Mouse (Mus musculus) midbrain, embryonic 16.5 days (tissue): ENCODE results near the gene Dll4. TPM values are rescaled to one million over a fixed set of nuclear protein-coding genes. Genes with fewer than 3 reads are reported as not detected.

Experiments
- ATAC-seq: fragments of 200-750 bp; cut with Nextera tagmentation; 2 replicates; pipeline ENCODE4 v1.8.0; 2017; ENCODE audit warnings: moderate TSS enrichment
- H3K27ac ChIP-seq: fragments of 300-500 bp; sonication (generic); 2 replicates; pipeline ENCODE4 v1.5.1; 2014; ENCODE audit warnings: mild to moderate bottlenecking, low read length, mixed read lengths
- H3K27me3 ChIP-seq: fragments of 300-500 bp; sonication (generic); 2 replicates; pipeline ENCODE4 v1.6.1; 2014; ENCODE audit warnings: low read depth, low read length, mixed read lengths; ENCODE audit not compliant: control insufficient read depth, insufficient read depth
- H3K36me3 ChIP-seq: fragments of 300-500 bp; sonication (generic); 2 replicates; pipeline ENCODE4 v1.6.1; 2014; ENCODE audit warnings: mild to moderate bottlenecking, low read length, moderate library complexity, mixed read lengths; ENCODE audit not compliant: control insufficient read depth, insufficient read depth
- H3K4me1 ChIP-seq: fragments of 300-500 bp; sonication (generic); 2 replicates; pipeline ENCODE4 v1.6.1; 2014; ENCODE audit warnings: mild to moderate bottlenecking, low read length, mixed read lengths; ENCODE audit not compliant: control insufficient read depth, insufficient read depth
- H3K4me2 ChIP-seq: fragments of 300-500 bp; sonication (generic); 2 replicates; pipeline ENCODE4 v1.6.1; 2014; ENCODE audit warnings: mild to moderate bottlenecking, low read length, mixed read lengths
- H3K4me3 ChIP-seq: fragments of 300-500 bp; sonication (generic); 2 replicates; pipeline ENCODE4 v1.5.1; 2014; ENCODE audit warnings: low read depth, mild to moderate bottlenecking, low read length, moderate library complexity, mixed read lengths
- H3K9ac ChIP-seq: fragments of 300-500 bp; sonication (generic); 2 replicates; pipeline ENCODE4 v1.6.1; 2014; ENCODE audit warnings: low read depth, low read length, mixed read lengths
- H3K9me3 ChIP-seq: fragments of 300-500 bp; sonication (generic); replicated peaks from 2 replicates; pipeline ENCODE4 v1.6.1; 2014; ENCODE audit warnings: mild to moderate bottlenecking, low read length, mixed read lengths; ENCODE audit not compliant: control insufficient read depth, poor library complexity, severe bottlenecking
- WGBS: fragments of 180-500 bp; shearing (Covaris S2); extraction: QIAGEN DNeasy Blood & Tissue Kit; methylation state at CpG from one replicate; pipeline ENCODE4 v1.1.7; 2014; 5-methylcytosine and 5-hydroxymethylcytosine counted together
- polyA plus RNA-seq: library from polyadenylated mRNA; unstranded; fragments of >200 nt; fragmentation: Nextera tagmentation; extraction: Ambion mirVana; gene quantifications from 2 replicates; pipeline ENCODE4 v1.2.1, GENCODE M21; 2015

Gene Dll4
- polyA plus RNA-seq, 1 experiment from 2014 or later: 4.4 TPM

DNA sequence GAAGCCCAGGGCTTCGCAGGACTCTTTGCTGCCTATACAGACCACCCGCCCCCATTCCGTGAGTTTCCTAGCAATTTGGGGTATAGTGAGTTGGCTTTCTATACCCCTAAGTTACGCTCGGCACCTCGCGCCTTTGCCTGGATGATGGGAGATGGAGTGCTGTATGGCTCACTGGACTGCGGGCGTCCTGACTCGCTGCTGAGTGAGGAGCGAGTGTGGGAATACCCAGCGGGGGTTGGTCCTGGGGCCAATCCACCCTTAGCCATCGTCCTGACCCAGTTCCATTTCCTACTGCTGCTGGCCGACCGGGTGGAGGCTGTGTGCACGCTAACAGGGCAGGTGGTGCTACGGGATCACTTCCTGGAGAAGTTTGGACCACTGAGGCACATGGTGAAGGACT is 32.3 kb upstream of the Dll4 start:
- no peak overlapping the region for H3K4me3 ChIP-seq
- peaks cover 13% of the 10 kb centered on the region for H3K4me1 ChIP-seq
- H3K27ac ChIP-seq: no peak overlapping the region
- ATAC-seq: no peak
- H3K9me3 ChIP-seq: no peaks in the 10 kb centered on the region
- 93% methylated on average over 17 of the region's 17 CpGs for WGBS
- peaks cover 31% of the 10 kb centered on the region for H3K36me3 ChIP-seq
- no peaks in the 10 kb centered on the region for H3K27me3 ChIP-seq
- H3K9ac ChIP-seq: no peak overlapping the region
- H3K4me2 ChIP-seq: no peak overlapping the region

DNA sequence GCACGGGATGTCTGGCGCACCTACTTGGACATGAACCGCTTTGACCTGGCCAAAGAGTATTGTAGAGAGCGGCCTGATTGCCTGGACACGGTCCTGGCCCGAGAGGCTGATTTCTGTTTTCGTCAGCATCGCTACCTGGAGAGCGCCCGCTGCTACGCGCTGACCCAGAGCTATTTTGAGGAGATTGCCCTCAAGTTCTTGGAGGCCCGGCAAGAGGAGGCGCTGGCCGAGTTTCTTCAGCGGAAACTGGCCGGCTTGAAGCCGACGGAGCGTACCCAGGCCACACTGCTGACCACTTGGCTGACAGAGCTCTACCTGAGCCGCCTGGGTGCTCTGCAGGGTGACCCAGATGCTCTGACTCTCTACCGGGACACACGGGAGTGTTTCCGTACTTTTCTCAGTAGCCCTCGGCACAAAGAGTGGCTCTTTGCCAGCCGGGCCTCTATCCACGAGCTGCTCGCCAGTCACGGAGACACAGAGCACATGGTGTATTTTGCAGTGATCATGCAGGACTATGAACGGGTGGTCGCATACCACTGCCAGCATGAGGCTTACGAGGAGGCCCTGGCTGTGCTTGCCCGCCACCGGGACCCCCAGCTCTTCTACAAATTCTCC is 31.7 kb upstream of the Dll4 start:
- WGBS: 94% methylated on average over 34 of the region's 34 CpGs
- H3K9ac ChIP-seq: no peak overlapping the region
- no peak overlapping the region for H3K4me3 ChIP-seq
- no peak overlapping the region for H3K27ac ChIP-seq
- peaks cover 31% of the 10 kb centered on the region for H3K36me3 ChIP-seq
- ATAC-seq: no peak
- no peak overlapping the region for H3K4me2 ChIP-seq
- no peaks in the 10 kb centered on the region for H3K9me3 ChIP-seq
- H3K4me1 ChIP-seq: peaks cover 13% of the 10 kb centered on the region
- H3K27me3 ChIP-seq: no peaks in the 10 kb centered on the region

DNA sequence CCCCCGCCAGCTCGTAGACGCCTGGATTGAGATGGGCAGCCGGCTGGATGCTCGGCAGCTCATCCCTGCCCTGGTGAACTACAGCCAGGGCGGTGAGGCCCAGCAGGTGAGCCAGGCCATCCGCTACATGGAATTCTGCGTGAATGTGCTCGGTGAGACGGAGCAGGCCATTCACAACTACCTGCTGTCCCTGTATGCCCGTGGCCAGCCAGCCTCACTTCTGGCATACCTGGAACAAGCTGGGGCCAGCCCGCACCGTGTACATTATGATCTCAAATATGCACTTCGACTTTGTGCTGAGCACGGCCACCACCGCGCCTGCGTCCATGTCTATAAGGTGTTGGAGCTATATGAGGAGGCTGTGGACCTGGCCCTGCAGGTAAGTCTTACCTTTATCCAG is 31.2 kb upstream of the Dll4 start:
- Histone ChIP-seq H3K9ac (no peak overlapping the region), H3K27ac (no peak overlapping the region), H3K9me3 (no peaks in the 10 kb centered on the region), H3K36me3 (peaks cover 31% of the 10 kb centered on the region), H3K27me3 (no peaks in the 10 kb centered on the region), H3K4me1 (peaks cover 9% of the 10 kb centered on the region), H3K4me2 (no peak overlapping the region), H3K4me3 (no peak overlapping the region)
- 95% methylated on average over 18 of the region's 18 CpGs for WGBS
- no peak for ATAC-seq

DNA sequence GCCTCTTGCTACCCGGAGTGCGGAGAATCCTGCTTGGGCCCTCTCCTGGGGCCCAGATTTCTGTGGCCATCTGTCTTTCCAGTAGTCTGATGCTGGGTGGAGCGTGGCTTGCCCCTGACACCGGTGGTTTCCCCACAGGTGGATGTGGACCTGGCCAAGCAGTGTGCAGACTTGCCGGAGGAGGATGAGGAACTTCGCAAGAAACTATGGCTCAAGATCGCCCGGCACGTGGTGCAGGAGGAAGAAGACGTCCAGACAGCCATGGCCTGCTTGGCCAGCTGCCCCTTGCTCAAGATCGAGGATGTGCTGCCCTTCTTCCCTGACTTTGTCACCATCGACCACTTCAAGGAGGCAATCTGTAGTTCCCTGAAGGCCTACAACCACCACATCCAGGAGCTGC is 28.8 kb upstream of the Dll4 start:
- ATAC-seq: no peak
- H3K4me3 ChIP-seq: no peak overlapping the region
- no peaks in the 10 kb centered on the region for H3K9me3 ChIP-seq
- peaks cover 27% of the 10 kb centered on the region for H3K36me3 ChIP-seq
- H3K4me2 ChIP-seq: no peak overlapping the region
- WGBS: 89% methylated on average over 12 of the region's 12 CpGs
- H3K9ac ChIP-seq: no peak overlapping the region
- no peak overlapping the region for H3K27ac ChIP-seq
- H3K4me1 ChIP-seq: peaks cover 5% of the 10 kb centered on the region
- H3K27me3 ChIP-seq: no peaks in the 10 kb centered on the region

DNA sequence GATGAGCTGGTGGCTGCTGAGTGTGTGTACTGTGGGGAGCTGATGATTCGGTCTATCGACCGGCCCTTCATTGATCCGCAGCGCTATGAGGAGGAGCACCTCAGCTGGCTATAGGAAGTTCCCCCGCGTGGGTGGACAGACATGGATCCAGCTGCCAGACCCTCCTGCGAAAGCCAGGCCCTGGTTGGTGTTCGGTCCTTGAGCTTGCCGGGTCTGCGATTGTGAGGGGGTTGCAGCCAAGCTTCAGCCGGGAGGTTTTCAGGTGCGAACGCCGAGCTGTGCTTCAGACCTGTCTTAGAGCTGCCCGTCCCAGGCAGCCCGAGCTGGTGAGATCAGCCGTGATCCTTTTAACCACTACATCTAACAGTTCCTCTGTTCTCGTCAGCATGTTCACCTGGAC is 28.1 kb upstream of the Dll4 start:
- no peaks in the 10 kb centered on the region for H3K27me3 ChIP-seq
- no peak overlapping the region for H3K4me3 ChIP-seq
- H3K9me3 ChIP-seq: no peaks in the 10 kb centered on the region
- no peak for ATAC-seq
- H3K9ac ChIP-seq: no peak overlapping the region
- 93% methylated on average over 19 of the region's 19 CpGs for WGBS
- peaks cover 27% of the 10 kb centered on the region for H3K36me3 ChIP-seq
- no peak overlapping the region for H3K27ac ChIP-seq
- H3K4me2 ChIP-seq: no peak overlapping the region
- peaks cover 5% of the 10 kb centered on the region for H3K4me1 ChIP-seq

DNA sequence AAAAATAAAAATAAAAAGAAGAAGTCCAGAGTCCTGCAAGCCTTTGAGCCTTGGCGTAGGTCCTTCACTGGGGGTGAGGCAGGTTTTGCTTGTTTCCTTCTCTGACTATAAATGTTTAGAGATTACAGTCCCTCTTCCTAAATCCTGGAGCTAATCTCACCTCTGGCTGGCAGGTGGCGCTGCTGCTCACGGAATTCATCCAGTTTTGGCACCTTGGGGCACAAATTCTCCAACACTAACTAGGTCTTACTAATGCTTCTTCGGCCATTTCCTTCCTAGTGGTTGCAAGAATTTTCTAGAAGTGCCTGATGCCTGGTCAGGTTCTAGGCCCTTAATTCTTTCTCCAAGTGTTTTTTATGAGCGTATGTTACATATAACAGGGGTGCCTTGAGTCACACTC is 27.3 kb upstream of the Dll4 start:
- peaks cover 21% of the 10 kb centered on the region for H3K36me3 ChIP-seq
- H3K27ac ChIP-seq: no peak overlapping the region
- ATAC-seq: no peak
- no peak overlapping the region for H3K4me3 ChIP-seq
- no peaks in the 10 kb centered on the region for H3K9me3 ChIP-seq
- H3K27me3 ChIP-seq: no peaks in the 10 kb centered on the region
- WGBS: 49% methylated on average over 5 of the region's 5 CpGs
- no peak overlapping the region for H3K4me2 ChIP-seq
- H3K4me1 ChIP-seq: peaks cover 5% of the 10 kb centered on the region
- H3K9ac ChIP-seq: no peak overlapping the region

DNA sequence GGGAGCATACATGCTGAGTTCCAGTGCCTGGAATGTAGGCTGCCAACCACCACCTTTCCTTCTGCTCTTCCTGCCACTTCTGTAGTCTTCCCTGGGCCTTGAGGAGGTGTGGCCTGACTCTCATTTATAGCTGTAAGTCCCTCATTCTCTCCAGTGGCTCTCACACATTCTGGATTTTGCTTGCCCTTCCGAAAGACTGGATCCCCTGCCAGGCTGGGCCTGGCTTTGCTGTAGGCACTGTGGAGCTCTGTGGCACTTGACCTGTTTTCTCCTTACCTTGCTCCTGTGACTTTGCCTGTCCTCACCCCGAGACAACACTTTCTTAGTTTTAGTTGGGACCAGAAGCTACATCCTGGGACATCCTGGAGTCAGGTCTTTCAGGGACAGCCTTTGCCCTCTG is 26.7 kb upstream of the Dll4 start:
- no peak overlapping the region for H3K9ac ChIP-seq
- WGBS: 91% methylated on average over 2 of the region's 2 CpGs
- H3K36me3 ChIP-seq: peaks cover 16% of the 10 kb centered on the region
- H3K4me3 ChIP-seq: no peak overlapping the region
- H3K27ac ChIP-seq: no peak overlapping the region
- no peaks in the 10 kb centered on the region for H3K27me3 ChIP-seq
- no peak overlapping the region for H3K4me2 ChIP-seq
- peaks cover 5% of the 10 kb centered on the region for H3K4me1 ChIP-seq
- ATAC-seq: no peak
- H3K9me3 ChIP-seq: no peaks in the 10 kb centered on the region

DNA sequence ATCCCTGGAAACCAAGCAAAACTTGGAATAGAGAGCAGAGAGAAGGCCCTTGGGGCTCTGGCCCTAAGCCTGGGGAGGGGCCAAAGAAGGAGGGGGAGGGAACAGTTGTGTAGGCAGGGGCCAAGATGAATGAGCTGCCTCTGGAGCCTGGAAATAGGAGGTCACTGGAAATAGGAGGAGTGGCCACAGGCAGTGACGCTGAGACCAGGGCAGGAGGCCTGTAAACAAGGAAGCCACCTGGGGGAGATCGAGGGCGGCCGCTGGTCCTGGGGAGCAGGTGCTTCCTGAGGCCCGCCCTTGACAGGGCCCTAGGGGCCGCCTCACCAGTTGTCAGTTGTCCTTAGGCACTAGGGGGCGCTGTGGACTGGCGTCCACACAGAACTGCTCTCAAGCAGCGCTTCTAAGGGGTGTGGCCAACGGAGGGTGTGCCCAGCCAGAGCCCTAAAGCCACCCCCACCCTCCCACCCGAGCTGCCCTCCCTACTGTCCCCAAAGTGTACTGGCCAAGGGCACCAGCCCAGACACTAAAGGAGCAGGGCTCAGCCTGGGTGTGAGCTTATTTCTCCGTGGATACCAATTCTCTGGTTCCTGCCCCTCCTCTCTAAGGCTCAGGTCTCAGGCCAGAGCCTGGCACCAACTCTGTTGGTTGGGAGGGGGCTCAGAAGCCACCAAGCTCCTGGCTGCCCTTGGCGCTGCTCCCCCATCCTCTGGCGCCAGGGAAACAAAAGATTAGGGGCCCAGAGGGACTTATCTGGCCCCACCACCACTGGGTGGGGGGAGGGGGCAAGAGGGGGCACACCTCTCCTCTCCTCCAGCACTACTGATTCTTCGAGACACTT is 25.4 kb upstream of the Dll4 start:
- Histone ChIP-seq H3K27ac (no peak overlapping the region), H3K4me3 (no peak overlapping the region), H3K9ac (no peak overlapping the region), H3K27me3 (no peaks in the 10 kb centered on the region), H3K4me1 (peaks cover 3% of the 10 kb centered on the region), H3K36me3 (peaks cover 10% of the 10 kb centered on the region; the same call in 1 of the 2 replicates), H3K9me3 (no peaks in the 10 kb centered on the region), H3K4me2 (0 out of 2 replicates have a peak overlapping the region, but pooled peaks have one; percentile 10)
- whole genome bisulfite sequencing: 7% methylated on average over 15 of the region's 15 CpGs
- peak; percentile 59 for ATAC-seq

DNA sequence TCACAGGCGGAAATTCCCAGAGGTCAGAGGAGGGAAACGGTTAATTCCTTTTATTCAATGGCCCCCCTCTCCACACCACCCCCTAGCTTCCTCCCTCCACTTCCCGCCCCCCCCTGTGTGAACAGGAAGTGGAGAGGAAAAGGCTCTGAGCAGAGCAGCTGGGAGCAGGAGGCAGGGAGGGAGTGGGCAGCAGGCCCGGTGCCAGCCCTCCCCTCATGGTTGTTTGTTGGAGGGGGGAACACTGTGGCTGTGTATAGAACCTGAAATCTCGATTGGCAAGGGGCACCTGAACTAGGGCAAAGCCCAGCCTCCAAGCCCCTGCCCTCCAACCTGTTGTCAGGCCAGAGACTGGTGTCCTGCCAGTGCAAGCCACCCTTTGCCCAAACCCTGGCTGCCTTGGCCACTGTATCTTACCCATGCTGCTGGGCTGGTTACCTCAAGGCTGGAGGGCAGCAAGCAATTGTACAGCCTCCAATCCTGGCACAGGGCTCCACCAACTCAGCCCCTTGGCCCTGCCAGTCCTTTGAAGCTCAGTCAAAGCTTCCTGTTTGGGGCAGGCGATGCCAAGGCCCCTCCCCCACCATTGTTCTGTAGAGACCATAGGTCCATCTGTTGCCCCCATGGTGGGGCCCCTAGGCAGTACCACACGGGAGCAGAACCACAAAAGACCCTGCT is 24.6 kb upstream of the Dll4 start:
- H3K9me3 ChIP-seq: no peaks in the 10 kb centered on the region
- peak; percentile 44; the same call in 1 of the 2 replicates for ATAC-seq
- H3K9ac ChIP-seq: no peak overlapping the region
- WGBS: 42% methylated on average over 6 of the region's 7 CpGs
- no peak overlapping the region for H3K4me3 ChIP-seq
- H3K4me1 ChIP-seq: peaks cover 3% of the 10 kb centered on the region
- H3K27me3 ChIP-seq: no peaks in the 10 kb centered on the region
- H3K4me2 ChIP-seq: no peak overlapping the region
- H3K36me3 ChIP-seq: peaks cover 9% of the 10 kb centered on the region; the same call in 1 of the 2 replicates
- H3K27ac ChIP-seq: no peak overlapping the region; the same call in 1 of the 2 replicates
